Mouse (Mus musculus) gastrocnemius, adult 18-20 months (tissue): ENCODE data around the gene Lrrc8b. TPM values are rescaled to one million over a fixed set of nuclear protein-coding genes. Genes with fewer than 3 reads are reported as not detected.

Experiments
- DNase-seq: peaks from one replicate; pipeline ENCODE4 v3.0.0; 2021; ENCODE audit warnings: low spot score
- total RNA-seq, 2 experiments: library from RNA; stranded (reverse); gene quantifications; 2 replicates each; pipeline ENCODE4 v1.2.3; 2021

The Lrrc8b gene
- total RNA-seq, 2 experiments from 2014 or later = 1.8 to 2.0 TPM

DNA sequence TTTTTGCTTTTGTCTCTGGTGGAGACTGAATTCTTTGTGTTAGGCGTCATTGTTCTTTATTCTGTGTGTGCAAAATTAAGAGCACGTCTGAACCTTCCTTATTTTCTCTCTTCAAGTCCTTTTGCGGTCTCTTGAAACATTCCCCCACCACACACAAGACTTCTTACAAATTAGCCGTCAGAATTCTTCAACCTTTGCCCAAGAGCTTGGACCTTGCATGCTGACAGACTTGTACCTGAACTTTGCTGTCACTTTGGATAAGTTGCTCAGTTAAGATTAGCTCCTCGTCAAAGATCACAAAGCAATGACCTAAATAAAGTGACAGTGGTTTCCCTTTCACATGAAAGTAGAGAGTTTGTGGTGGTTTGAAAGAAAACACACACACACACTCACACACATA is 3.3 kb downstream of the Lrrc8b start:
- DNase-seq = no peak

DNA sequence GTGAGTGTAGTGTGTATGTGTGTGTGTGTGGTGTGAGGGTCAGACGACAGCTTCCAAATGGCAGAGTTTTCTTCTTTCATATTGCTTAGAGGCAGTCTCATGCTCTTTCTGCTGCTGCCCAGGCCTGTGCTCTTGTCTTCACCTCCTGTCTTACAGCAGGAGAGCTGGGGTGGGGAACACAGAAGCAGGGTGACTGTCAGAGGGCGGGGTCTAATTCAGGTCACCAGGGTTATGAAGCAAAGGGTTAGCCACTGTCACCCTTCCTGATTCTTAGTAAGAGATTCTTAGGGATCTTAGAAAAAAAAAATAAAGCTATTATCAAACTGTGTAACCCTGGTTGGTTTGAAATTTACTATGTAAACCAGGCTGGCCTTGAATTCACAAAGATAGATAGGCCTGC is 10.0 kb downstream of the Lrrc8b start:
- no peak for DNase-seq

GRCm38 (mm10) chr5:105427326-105427725 is 11.8 kb downstream of the Lrrc8b start:
- DNase-seq = no peak

- DNase-seq = no peak
These were observed 12.8 kb downstream of the Lrrc8b start for GRCm38 (mm10) chr5:105428265-105428974.

DNA sequence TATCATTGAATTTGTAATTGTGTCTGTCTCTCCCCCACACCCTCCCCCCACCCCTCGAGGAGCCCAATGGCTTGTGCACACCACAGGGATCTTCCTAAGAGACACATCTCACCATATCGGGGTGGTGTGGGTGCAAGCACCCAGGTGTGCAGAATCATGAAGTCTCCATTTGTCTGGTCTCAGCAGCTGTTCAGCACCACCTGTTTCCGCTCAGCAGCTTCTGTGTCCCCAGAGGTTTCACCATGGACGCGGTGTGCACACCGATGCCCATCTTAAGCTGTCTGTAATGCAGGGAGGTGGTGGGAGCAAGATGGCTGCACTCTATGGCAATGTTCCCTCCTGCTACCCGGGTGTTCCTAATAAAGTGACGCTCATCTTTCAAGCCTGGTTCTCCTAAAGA is 14.6 kb downstream of the Lrrc8b start:
- DNase-seq = no peak

DNA sequence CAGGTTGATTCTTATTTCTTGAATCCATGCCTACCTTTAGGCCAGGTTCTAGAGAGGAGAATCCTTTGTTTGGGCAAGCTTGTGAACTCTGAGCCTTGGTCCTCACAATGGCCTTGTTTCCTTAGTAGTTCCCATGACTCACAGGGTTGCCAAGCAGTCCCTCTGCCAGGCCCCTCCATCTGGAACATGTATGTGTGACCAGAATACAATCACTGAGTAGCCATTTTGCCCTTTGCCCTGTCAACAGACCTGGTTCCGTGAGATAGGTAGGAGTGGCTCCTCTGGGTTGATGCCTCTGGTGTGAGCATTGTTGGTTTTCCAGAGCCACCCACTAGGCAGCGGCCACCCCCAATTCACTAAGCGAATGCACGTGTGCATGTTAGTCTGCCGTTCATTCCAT is 24.0 kb downstream of the Lrrc8b start:
- DNase-seq = no peak

- no peak for DNase-seq
These were observed 25.5 kb downstream of the Lrrc8b start for GRCm38 (mm10) chr5:105440992-105441535.

DNA sequence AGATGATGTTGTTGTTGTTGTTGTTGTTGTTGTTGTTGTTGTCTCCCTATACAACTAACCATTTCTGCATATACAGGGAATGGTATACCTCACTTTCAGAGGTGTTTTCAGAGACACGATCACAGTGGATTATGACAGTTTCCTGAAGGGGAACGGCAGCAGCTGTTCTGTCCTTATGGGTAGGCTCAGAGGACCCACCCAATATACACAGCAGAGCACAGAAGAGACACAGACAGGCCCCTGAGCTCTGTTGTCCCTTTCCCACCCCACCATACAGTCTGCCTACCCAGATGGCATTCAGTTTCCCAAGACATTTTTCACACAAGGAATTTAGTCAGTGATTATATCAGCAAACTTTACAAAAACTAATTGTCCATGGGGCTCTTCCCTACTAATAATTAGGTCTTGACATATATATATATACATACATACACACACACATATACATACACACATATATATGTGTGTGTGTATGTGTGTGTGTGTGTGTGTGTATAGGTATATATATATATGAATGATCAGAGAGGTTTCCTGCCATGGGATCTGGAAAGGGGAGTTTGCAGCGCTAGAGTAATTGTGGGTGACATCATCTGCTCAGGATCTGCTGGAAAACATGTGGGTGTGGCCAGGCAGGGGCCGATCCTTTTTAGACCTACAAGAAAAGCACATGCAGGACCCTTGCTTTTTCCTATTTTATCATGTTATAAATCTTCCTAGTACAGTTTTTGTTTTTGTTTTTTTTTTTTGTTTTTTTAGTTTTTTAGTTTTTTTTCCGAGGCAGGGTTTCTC is 26.8 kb downstream of the Lrrc8b start:
- no peak for DNase-seq

DNA sequence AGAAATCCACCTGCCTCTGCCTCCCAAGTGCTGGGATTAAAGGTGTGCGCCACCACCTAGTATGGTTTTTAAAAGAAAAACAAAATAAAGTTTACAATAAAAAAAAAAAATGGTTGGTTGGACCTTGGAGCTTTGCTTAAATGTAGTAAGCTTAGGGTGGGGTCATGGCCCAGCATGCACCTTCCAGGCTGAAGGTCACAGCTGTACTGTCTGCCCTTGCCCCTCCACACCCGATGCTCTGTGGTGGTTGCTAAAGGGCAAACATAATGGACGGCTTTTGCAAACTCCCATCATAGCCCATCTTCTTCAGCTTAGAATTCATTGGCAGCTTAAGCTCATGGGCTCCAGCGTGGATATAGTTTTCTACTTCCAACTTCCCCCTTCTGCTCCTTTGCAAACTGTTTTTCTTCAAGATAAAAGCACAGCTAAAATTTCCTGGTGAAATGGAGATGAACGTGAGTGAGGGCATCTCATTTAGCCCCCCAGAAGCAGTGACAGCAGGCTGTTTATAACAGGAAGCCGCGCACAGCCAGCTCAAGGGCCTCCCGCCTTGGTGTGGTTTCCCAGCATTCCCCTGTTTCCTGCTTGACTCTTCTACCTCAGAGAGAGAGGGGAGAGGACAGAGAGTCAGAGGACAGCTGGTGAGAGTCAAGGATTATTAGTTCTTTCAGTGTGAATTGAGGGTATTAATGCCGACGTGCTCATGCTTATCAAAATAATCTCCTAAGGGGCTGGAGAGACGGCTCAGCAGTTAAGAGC is 27.7 kb downstream of the Lrrc8b start:
- DNase-seq = no peak

DNA sequence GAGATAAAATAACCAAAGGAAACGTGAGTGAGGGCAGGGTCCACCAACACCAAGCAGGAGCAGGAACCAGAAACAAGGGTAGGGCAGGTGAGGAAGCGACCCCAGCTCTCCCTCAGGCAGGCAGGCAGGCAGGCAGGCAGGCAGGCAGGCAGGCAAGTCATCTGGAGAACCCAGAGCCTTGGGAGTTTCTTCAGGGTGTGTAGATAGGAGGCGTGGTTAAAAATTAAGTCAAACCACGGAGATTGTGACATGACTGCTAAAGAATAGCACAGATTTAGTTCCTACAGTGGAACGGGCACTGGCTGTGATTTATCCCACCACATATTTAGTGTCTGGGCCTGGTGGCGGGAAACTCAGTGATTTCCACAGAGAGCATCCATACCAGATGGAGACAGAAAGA is 30.1 kb downstream of the Lrrc8b start:
- DNase-seq = no peak

GRCm38 (mm10) chr5:105454105-105454504 is 38.5 kb downstream of the Lrrc8b start:
- no peak for DNase-seq

DNA sequence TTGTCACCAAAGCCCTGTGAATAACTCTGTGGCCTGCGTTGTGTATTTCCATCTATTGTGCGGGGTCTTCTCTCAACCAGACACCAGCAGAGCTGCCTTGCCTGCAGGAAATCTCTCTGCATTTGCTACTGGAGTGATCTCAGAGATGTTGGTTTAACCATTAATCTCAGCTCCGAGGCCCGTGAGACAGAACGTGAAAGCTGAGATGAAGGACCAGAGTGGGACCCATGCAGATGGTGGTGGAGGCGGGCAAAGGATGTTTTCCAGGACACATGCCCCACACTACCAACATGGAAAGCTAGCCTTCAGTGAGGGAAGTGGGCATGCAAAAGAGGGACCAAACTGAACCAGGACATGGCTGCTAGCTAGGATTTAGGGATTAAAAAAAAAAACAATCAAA is 43.5 kb downstream of the Lrrc8b start:
- no peak for DNase-seq

GRCm38 (mm10) chr5:105460551-105460950 is 45.0 kb downstream of the Lrrc8b start:
- DNase-seq = no peak

DNA sequence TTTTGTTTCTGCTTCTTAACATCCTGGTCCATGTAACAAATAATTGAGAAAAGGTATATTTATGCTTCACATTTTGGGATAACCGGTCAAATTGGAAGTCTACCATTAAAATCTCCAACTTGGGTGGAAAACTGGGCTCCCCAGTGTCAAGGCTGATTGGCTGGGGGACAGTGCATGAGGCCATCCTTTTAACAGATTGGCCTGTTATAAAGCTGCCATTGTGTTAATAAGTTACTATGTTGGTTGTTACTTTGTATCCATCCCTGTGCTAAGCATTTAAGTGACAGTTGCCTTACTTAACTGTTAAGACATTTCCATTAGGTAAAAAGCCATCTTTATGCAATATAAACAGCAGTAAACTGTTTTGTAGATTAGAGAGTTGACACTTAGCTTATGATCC is 45.5 kb downstream of the Lrrc8b start:
- DNase-seq = no peak

GRCm38 (mm10) chr5:105464671-105465070 is 49.1 kb downstream of the Lrrc8b start:
- DNase-seq = no peak

DNA sequence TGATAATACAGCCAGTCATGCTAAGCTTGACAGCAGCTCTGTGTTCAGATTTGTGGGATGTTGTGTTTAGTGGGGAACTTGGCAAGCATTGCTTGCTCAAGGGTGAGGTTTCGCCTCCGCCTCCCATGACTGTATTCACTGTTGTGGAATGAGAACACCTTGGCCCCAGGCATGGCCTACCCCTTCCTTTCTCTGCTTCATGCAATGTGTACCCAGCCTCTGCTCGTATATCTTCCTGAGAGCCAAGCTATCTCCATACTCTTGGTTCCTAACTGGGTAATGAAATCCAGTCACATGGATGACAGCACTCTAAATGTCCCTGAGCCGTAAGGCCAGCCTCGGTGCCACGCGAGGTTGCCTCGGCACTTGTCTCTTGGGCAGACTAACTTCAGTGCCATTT is 50.0 kb downstream of the Lrrc8b start:
- DNase-seq = no peak

- DNase-seq = no peak
These were observed 50.9 kb downstream of the Lrrc8b start for GRCm38 (mm10) chr5:105466471-105466902.

DNA sequence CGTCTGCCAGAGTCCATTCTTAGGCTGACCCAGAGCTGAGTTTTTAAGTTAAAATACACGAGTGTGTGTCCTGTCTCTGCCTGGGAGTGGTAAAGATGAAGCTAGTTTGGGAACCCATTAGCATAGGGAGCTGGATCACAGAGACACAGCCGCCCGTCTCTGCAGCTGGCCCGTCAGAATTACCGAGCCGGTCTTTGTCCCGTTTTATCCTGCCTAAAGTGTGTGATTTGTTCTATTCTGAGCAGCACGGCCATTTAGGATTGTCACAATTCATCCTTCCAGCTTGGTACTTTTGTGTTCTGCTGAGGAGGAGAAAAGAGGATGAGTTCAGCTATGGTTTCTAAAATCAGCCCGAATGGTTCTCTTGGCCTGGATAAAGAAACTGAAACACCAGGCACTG is 51.7 kb downstream of the Lrrc8b start:
- no peak for DNase-seq

GRCm38 (mm10) chr5:105472983-105473705 is 57.6 kb downstream of the Lrrc8b start:
- no peak for DNase-seq

DNA sequence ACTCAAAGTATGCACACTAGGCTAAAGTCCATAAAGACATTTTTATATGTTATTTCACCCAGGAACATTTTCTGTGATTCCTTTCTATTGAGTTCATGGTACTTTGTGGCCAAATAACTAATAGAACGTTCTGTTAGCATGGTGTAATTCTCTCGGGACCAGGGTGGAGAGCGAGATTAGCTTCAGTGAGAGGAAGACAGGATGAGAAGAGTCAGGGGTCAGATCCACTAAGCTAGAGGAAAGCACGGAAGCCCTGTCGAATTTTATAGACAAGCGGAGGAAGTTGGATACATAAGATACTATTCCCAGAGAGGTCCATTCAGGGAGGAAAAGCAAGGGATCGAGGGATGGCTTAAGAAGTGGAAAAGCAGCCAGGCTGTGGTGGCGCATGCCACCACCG is 62.0 kb downstream of the Lrrc8b start:
- peak; percentile 47 for DNase-seq

DNA sequence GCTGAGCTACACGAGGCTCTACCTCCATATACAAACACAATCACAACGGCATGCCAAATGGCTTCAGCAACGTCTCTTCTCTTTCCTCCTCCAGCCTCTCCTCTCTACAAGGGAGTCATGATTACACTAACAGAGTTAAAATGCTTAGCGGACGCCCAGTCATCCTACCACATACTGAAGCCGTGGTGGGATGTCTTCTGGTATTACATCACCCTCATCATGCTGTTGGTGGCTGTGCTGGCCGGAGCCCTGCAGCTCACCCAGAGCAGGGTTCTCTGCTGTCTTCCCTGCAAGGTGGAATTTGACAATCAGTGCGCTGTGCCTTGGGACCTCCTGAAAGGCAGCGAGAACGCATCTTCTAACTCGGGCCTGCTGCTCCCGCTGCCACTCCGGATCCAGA is 64.1 kb downstream of the Lrrc8b start:
- no peak for DNase-seq
